Mouse (Mus musculus) brain, embryonic 14.5 days (tissue): ENCODE measurements around the gene Alk.

Experiments
- CTCF ChIP-seq: fragments of 200-500 bp; IDR thresholded peaks from 2 replicates; pipeline ENCODE4 v1.5.1; 2012; ENCODE audit warnings: inconsistent platforms, mild to moderate bottlenecking, moderate library complexity, borderline replicate concordance; ENCODE audit not compliant: insufficient read depth, insufficient read length; ENCODE audit errors: extremely low read depth
- POLR2A ChIP-seq: fragments of 200-500 bp; IDR thresholded peaks from 2 replicates; pipeline ENCODE4 v1.6.1; 2012; ENCODE audit warnings: mild to moderate bottlenecking, inconsistent platforms, borderline replicate concordance; ENCODE audit not compliant: poor library complexity, insufficient read depth, insufficient read length, severe bottlenecking; ENCODE audit errors: extremely low read depth

GRCm38 (mm10) chr17:72179722-72180140 is 424.7 kb downstream of the Alk start:
- TF ChIP-seq CTCF: no peak
- TF ChIP-seq POLR2A: no peak
